Mouse (Mus musculus): ENCODE results near the gene Rnf185. TPM values are rescaled to one million over a fixed set of nuclear protein-coding genes. Genes with fewer than 3 reads are reported as not detected.

The Rnf185 gene
- polyA plus RNA-seq, 1 experiment from 2014 or later = 45.2 TPM

DNA sequence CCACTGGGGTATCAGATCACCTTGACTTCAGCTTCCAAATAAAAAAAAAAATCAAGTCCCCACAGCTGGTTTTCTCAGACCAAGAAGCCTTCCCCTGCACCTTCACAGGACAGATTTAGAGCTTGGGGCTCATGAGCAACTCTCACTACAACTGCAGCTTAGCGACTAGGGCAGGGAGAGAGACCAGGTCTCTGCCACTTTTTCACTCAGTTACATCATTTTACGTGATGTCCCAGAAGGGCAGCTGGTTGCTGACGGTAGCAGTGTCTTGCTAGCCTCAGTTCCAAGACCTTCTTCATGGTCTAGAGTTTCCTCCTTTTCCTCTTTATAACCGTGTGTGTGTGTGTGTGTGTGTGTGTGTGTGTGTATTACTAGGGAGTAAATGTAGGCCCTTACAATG is 18.4 kb downstream of the Rnf185 start:
- peaks cover 3% of the 10 kb centered on the region; the same call in 1 of the 2 replicates for H3K36me3 ChIP-seq (ENCODE audit: control insufficient read depth, insufficient read depth, low read length)
- H3K4me3 ChIP-seq (ENCODE audit: low read length) = no peak overlapping the region
- H3K9me3 ChIP-seq (ENCODE audit: control insufficient read depth, low read length) = no peaks in the 10 kb centered on the region
- H3K27ac ChIP-seq (ENCODE audit: low read depth, low read length) = no peak overlapping the region
- WGBS = 72% methylated on average over 4 of the region's 4 CpGs
- no peaks in the 10 kb centered on the region for H3K4me1 ChIP-seq (ENCODE audit: control insufficient read depth, insufficient read depth, low read length)
- ATAC-seq (ENCODE audit: low FRiP score, low TSS enrichment) = no peak
- H3K27me3 ChIP-seq (ENCODE audit: control insufficient read depth, insufficient read depth, low read length) = no peaks in the 10 kb centered on the region
- no peak overlapping the region for H3K9ac ChIP-seq (ENCODE audit: low read depth, low read length)
- H3K4me2 ChIP-seq (replicated peaks; ENCODE audit: low read depth, low read length) = no peak overlapping the region

GRCm38 (mm10) chr11:3431976-3432603 is 20.1 kb downstream of the Rnf185 start:
- no peak for ATAC-seq (ENCODE audit: low FRiP score, low TSS enrichment)
- 94% methylated on average over 6 of the region's 6 CpGs for WGBS

DNA sequence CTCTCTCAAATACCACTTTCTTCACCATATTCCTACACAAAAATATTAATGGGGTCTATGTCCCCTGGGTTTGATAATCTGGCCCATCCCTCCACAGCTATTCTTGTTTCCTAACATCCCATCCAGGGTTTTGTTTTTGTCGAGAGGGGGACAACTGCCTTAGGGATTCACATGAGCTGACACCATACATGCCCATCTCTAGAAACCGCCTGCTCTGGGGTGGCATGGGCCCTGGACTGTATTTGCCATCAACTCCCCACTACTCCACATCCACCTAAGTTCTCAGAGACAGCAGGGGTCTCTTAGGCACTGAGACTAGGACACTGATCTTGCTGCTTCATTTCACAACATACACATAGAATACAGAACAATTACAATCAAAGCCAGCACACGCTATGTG is 20.6 kb downstream of the Rnf185 start:
- no peak overlapping the region for H3K4me2 ChIP-seq (replicated peaks; ENCODE audit: low read depth, low read length)
- no peaks in the 10 kb centered on the region for H3K4me1 ChIP-seq (ENCODE audit: control insufficient read depth, insufficient read depth, low read length)
- WGBS = 90% methylated on average over 3 of the region's 3 CpGs
- H3K27ac ChIP-seq (ENCODE audit: low read depth, low read length) = no peak overlapping the region
- H3K9me3 ChIP-seq (ENCODE audit: control insufficient read depth, low read length) = no peaks in the 10 kb centered on the region
- 0 out of 2 replicates have a peak, but pooled peaks cover 3% of the 10 kb centered on the region for H3K36me3 ChIP-seq (ENCODE audit: control insufficient read depth, insufficient read depth, low read length)
- no peak overlapping the region for H3K9ac ChIP-seq (ENCODE audit: low read depth, low read length)
- H3K27me3 ChIP-seq (ENCODE audit: control insufficient read depth, insufficient read depth, low read length) = no peaks in the 10 kb centered on the region
- ATAC-seq (ENCODE audit: low FRiP score, low TSS enrichment) = no peak
- H3K4me3 ChIP-seq (ENCODE audit: low read length) = no peak overlapping the region

More at GRCm38 (mm10) chr11:3431976-3432603, 20.1 kb downstream of the Rnf185 start:
- Histone ChIP-seq H3K4me2 (replicated peaks; ENCODE audit: low read depth, low read length) (no peak overlapping the region), H3K36me3 (ENCODE audit: control insufficient read depth, insufficient read depth, low read length) (0 out of 2 replicates have a peak, but pooled peaks cover 3% of the 10 kb centered on the region), H3K4me1 (ENCODE audit: control insufficient read depth, insufficient read depth, low read length) (no peaks in the 10 kb centered on the region), H3K27ac (ENCODE audit: low read depth, low read length) (no peak overlapping the region), H3K9ac (ENCODE audit: low read depth, low read length) (no peak overlapping the region), H3K4me3 (ENCODE audit: low read length) (no peak overlapping the region), H3K27me3 (ENCODE audit: control insufficient read depth, insufficient read depth, low read length) (no peaks in the 10 kb centered on the region), H3K9me3 (ENCODE audit: control insufficient read depth, low read length) (no peaks in the 10 kb centered on the region)

DNA sequence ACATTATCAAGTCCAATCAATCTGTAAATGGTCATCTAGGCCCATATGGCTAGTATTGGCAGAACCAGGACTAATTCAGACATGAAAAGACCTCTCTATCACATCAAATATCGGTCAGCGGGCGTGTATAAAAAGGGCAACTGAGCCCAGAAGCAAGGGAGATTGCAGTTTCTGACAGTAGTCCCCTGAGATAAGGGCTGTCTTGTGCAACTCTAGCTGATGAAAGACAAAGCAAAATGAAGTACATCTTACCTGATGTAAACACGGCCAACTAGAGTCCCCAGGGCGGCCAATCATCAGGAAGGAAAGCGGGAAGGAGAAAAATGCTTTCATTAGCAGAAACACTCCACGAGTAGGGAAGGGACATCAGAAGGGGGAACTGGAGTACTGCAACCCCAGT is 23.5 kb downstream of the Rnf185 start:
- ATAC-seq (ENCODE audit: low FRiP score, low TSS enrichment) = no peak
- no peak overlapping the region for H3K4me3 ChIP-seq (ENCODE audit: low read length)
- H3K27ac ChIP-seq (ENCODE audit: low read depth, low read length) = no peak overlapping the region
- H3K4me2 ChIP-seq (replicated peaks; ENCODE audit: low read depth, low read length) = no peak overlapping the region
- H3K27me3 ChIP-seq (ENCODE audit: control insufficient read depth, insufficient read depth, low read length) = no peaks in the 10 kb centered on the region
- no peak overlapping the region for H3K9ac ChIP-seq (ENCODE audit: low read depth, low read length)
- H3K9me3 ChIP-seq (ENCODE audit: control insufficient read depth, low read length) = no peaks in the 10 kb centered on the region
- 88% methylated on average over 7 of the region's 7 CpGs for WGBS
- H3K36me3 ChIP-seq (ENCODE audit: control insufficient read depth, insufficient read depth, low read length) = peaks cover 16% of the 10 kb centered on the region; the same call in 1 of the 2 replicates
- H3K4me1 ChIP-seq (ENCODE audit: control insufficient read depth, insufficient read depth, low read length) = no peaks in the 10 kb centered on the region

DNA sequence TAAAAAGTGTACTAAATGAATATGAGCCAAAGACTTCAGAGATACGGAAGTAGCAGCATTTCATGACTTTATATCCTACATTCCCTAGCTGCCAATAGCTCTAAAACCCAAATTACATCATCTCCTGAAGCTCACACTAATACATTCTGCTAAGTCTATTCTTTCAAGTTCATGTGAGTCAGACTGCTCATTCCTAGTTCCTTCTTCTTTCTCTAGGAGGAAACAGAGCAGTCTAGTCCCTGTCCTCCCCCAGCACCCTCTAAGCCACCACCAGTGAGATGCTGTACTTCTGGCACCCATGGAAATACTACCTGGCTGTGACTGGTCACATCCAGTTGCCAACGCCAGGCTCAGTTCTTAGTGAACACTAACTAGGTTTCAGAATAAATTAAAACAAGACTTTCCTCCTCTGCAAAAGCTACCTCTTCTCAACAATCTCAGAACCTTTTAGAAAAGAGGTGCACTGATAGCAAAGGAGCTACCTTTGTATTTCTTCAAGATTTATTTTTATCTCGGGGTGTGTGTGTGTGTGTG is 24.4 kb downstream of the Rnf185 start:
- H3K4me2 ChIP-seq (replicated peaks; ENCODE audit: low read depth, low read length) = no peak overlapping the region
- no peaks in the 10 kb centered on the region for H3K27me3 ChIP-seq (ENCODE audit: control insufficient read depth, insufficient read depth, low read length)
- no peaks in the 10 kb centered on the region for H3K4me1 ChIP-seq (ENCODE audit: control insufficient read depth, insufficient read depth, low read length)
- no peak overlapping the region for H3K4me3 ChIP-seq (ENCODE audit: low read length)
- 84% methylated on average over 3 of the region's 3 CpGs for WGBS
- H3K9me3 ChIP-seq (ENCODE audit: control insufficient read depth, low read length) = no peaks in the 10 kb centered on the region
- H3K27ac ChIP-seq (ENCODE audit: low read depth, low read length) = no peak overlapping the region
- ATAC-seq (ENCODE audit: low FRiP score, low TSS enrichment) = no peak
- peaks cover 19% of the 10 kb centered on the region; the same call in 1 of the 2 replicates for H3K36me3 ChIP-seq (ENCODE audit: control insufficient read depth, insufficient read depth, low read length)
- no peak overlapping the region for H3K9ac ChIP-seq (ENCODE audit: low read depth, low read length)

DNA sequence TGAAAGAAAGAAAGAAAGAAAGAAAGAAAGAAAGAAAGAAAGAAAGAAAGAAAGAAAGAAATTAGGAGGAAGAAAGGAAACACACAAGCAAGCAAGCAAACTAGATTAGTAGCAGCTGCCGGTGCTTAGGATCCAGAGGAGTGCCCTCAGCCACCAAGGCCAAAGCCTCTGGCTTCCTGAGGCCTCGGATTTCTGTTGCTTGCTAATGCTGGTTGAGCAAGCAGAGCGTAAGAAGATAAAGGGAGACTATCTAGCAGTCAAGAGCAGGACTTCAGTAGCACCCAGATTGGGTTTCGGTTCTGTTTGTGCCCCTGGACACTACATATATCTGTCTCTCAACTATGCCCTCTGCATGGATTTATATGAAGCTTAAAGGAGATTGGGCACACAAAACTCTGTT is 29.9 kb downstream of the Rnf185 start:
- Histone ChIP-seq H3K4me1 (ENCODE audit: control insufficient read depth, insufficient read depth, low read length) (no peaks in the 10 kb centered on the region), H3K4me2 (replicated peaks; ENCODE audit: low read depth, low read length) (no peak overlapping the region)
- 68% methylated on average over 4 of the region's 4 CpGs for WGBS

DNA sequence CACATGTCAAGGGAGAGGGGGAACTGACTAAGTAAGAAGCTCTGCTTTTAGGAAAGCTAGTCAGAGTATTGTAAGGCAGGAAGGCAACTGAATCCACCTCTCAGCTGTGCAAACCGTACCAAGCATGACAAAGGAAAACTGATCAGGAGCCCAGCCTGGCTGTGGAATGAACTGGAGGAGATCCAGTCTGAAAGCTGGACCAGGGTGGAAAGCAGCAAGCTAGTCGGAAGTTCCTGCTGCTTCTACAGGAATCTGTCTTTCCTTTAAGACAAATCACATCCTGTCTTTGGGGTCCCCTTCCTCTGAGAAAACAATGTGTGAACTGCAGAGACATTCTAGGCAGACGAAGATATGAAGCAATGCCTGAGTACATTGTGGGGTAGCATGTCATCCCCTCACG is 33.4 kb downstream of the Rnf185 start:
- Histone ChIP-seq H3K27ac (ENCODE audit: low read depth, low read length) (peak overlapping the region; percentile 7; the same call in 1 of the 2 replicates), H3K9me3 (ENCODE audit: control insufficient read depth, low read length) (no peaks in the 10 kb centered on the region), H3K9ac (ENCODE audit: low read depth, low read length) (no peak overlapping the region), H3K36me3 (ENCODE audit: control insufficient read depth, insufficient read depth, low read length) (peaks cover 32% of the 10 kb centered on the region), H3K27me3 (ENCODE audit: control insufficient read depth, insufficient read depth, low read length) (no peaks in the 10 kb centered on the region), H3K4me3 (ENCODE audit: low read length) (no peak overlapping the region), H3K4me1 (ENCODE audit: control insufficient read depth, insufficient read depth, low read length) (no peaks in the 10 kb centered on the region), H3K4me2 (replicated peaks; ENCODE audit: low read depth, low read length) (no peak overlapping the region)
- 66% methylated on average over 4 of the region's 4 CpGs for WGBS
- no peak for ATAC-seq (ENCODE audit: low FRiP score, low TSS enrichment)

More for the DNA sequence above, 29.9 kb downstream of the Rnf185 start:
- Histone ChIP-seq H3K9ac (ENCODE audit: low read depth, low read length) (no peak overlapping the region), H3K36me3 (ENCODE audit: control insufficient read depth, insufficient read depth, low read length) (peaks cover 33% of the 10 kb centered on the region), H3K27me3 (ENCODE audit: control insufficient read depth, insufficient read depth, low read length) (no peaks in the 10 kb centered on the region), H3K4me3 (ENCODE audit: low read length) (no peak overlapping the region), H3K27ac (ENCODE audit: low read depth, low read length) (no peak overlapping the region), H3K9me3 (ENCODE audit: control insufficient read depth, low read length) (no peaks in the 10 kb centered on the region)
- ATAC-seq (ENCODE audit: low FRiP score, low TSS enrichment) = no peak

- H3K4me1 ChIP-seq (ENCODE audit: control insufficient read depth, insufficient read depth, low read length) = no peaks in the 10 kb centered on the region
- H3K9ac ChIP-seq (ENCODE audit: low read depth, low read length) = no peak overlapping the region
- no peaks in the 10 kb centered on the region for H3K27me3 ChIP-seq (ENCODE audit: control insufficient read depth, insufficient read depth, low read length)
- no peak overlapping the region for H3K4me3 ChIP-seq (ENCODE audit: low read length)
- ATAC-seq (ENCODE audit: low FRiP score, low TSS enrichment) = no peak
- peaks cover 29% of the 10 kb centered on the region for H3K36me3 ChIP-seq (ENCODE audit: control insufficient read depth, insufficient read depth, low read length)
- H3K9me3 ChIP-seq (ENCODE audit: control insufficient read depth, low read length) = no peaks in the 10 kb centered on the region
- WGBS = 81% methylated on average over 6 of the region's 6 CpGs
- no peak overlapping the region for H3K4me2 ChIP-seq (replicated peaks; ENCODE audit: low read depth, low read length)
- H3K27ac ChIP-seq (ENCODE audit: low read depth, low read length) = no peak overlapping the region
Observed at GRCm38 (mm10) chr11:3417795-3418194, 34.4 kb downstream of the Rnf185 start.

- H3K9ac ChIP-seq (ENCODE audit: low read depth, low read length) = no peak overlapping the region
- H3K4me3 ChIP-seq (ENCODE audit: low read length) = no peak overlapping the region
- H3K27ac ChIP-seq (ENCODE audit: low read depth, low read length) = no peak overlapping the region
- WGBS = 93% methylated on average over 3 of the region's 3 CpGs
- H3K9me3 ChIP-seq (ENCODE audit: control insufficient read depth, low read length) = no peaks in the 10 kb centered on the region
- H3K4me1 ChIP-seq (ENCODE audit: control insufficient read depth, insufficient read depth, low read length) = no peaks in the 10 kb centered on the region
- no peak for ATAC-seq (ENCODE audit: low FRiP score, low TSS enrichment)
- H3K4me2 ChIP-seq (replicated peaks; ENCODE audit: low read depth, low read length) = no peak overlapping the region
- no peaks in the 10 kb centered on the region for H3K27me3 ChIP-seq (ENCODE audit: control insufficient read depth, insufficient read depth, low read length)
- peaks cover 26% of the 10 kb centered on the region for H3K36me3 ChIP-seq (ENCODE audit: control insufficient read depth, insufficient read depth, low read length)
Observed at GRCm38 (mm10) chr11:3416399-3416798, 35.8 kb downstream of the Rnf185 start.
